Mouse (Mus musculus) small intestine, adult 2 months (tissue): ENCODE data around the gene Dusp19. TPM values are rescaled to one million over a fixed set of nuclear protein-coding genes. Genes with fewer than 3 reads are reported as not detected.

Experiments used
- H3K27ac ChIP-seq: fragments of 200-500 bp; 2 replicates; pipeline ENCODE4 v1.5.1; 2012; ENCODE audit warnings: low read depth, low read length, control low read depth, inconsistent platforms; ENCODE audit not compliant: insufficient read depth
- H3K27me3 ChIP-seq: fragments of 200-500 bp; 2 replicates; pipeline ENCODE4 v1.6.1; 2012; ENCODE audit warnings: mild to moderate bottlenecking, moderate library complexity, low read length, inconsistent platforms; ENCODE audit not compliant: control insufficient read depth, insufficient read depth
- H3K36me3 ChIP-seq: fragments of 200-500 bp; 2 replicates; pipeline ENCODE4 v1.6.1; 2012; ENCODE audit warnings: mild to moderate bottlenecking, low read length, control low read depth, inconsistent platforms; ENCODE audit not compliant: control insufficient read depth, insufficient read depth
- H3K4me1 ChIP-seq: fragments of 200-500 bp; 2 replicates; pipeline ENCODE4 v1.6.1; 2012; ENCODE audit warnings: low read length, inconsistent platforms, mixed read lengths; ENCODE audit not compliant: control insufficient read depth, insufficient read depth, insufficient read length
- H3K4me3 ChIP-seq: fragments of 200-500 bp; 2 replicates; pipeline ENCODE4 v1.5.1; 2012; ENCODE audit warnings: low read depth, mild to moderate bottlenecking, control low read depth, inconsistent platforms, low read length, moderate library complexity
- CTCF ChIP-seq: fragments of 200-500 bp; IDR thresholded peaks from 2 replicates; pipeline ENCODE4 v1.5.1; 2012; ENCODE audit warnings: low read depth, mild to moderate bottlenecking, control low read depth, inconsistent platforms, low read length, moderate library complexity, mixed read lengths; ENCODE audit not compliant: insufficient replicate concordance, insufficient read length; ENCODE audit errors: extremely low read depth
- POLR2A ChIP-seq: fragments of 200-500 bp; IDR thresholded peaks from 2 replicates; pipeline ENCODE4 v1.6.1; 2012; ENCODE audit warnings: low read depth, mild to moderate bottlenecking, control low read depth, inconsistent platforms, low read length, moderate library complexity
- WGBS: fragments of 180-500 bp; shearing (Covaris S2); methylation state at CpG from one replicate; pipeline ENCODE4 v1.1.7; 2018; 5-methylcytosine and 5-hydroxymethylcytosine counted together
- polyA plus RNA-seq: library from polyadenylated mRNA; depleted of rRNA; stranded (reverse); fragments of >200 nt; gene quantifications from 2 replicates; pipeline ENCODE4 v1.2.3, GENCODE M21; 2012

Dusp19 gene
- polyA plus RNA-seq, 1 experiment = 1.9 TPM

DNA sequence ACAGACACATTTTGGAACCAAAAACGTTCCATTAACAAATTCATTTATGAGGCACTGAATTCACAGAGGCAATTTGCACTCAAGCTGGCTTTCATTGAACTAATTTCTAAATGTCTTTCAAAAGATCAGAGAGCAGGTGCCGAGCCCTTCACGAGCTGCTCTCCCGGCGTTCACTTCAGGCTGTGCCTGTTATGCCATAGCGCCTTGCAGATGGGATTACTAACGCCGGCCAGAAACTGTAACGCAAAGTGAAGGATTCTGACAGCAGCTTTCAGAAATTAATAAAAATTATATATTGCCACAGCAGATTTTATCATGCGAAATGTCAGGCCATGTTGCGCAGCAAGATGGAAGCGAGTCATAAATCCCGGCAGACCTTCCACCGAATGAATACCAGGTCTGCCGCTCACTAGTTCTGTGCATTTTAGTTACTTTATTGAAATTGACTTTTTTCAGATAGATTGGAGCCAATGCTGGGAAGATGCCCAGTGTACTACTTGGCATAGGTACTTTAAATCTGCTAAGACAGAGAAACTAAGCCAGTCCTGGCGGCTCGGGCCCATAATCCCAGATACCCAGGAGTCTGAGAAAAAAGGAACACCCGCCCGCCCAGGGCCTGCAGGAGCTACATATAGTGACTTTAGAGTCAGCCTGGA is 12.9 kb upstream of the Dusp19 start:
- Histone ChIP-seq H3K4me3 (no peak overlapping the region), H3K27ac (no peak overlapping the region), H3K36me3 (no peaks in the 10 kb centered on the region), H3K27me3 (no peaks in the 10 kb centered on the region), H3K4me1 (no peaks in the 10 kb centered on the region)
- 94% methylated on average over 19 of the region's 19 CpGs for WGBS
- no peak for TF ChIP-seq POLR2A
- no peak for TF ChIP-seq CTCF

DNA sequence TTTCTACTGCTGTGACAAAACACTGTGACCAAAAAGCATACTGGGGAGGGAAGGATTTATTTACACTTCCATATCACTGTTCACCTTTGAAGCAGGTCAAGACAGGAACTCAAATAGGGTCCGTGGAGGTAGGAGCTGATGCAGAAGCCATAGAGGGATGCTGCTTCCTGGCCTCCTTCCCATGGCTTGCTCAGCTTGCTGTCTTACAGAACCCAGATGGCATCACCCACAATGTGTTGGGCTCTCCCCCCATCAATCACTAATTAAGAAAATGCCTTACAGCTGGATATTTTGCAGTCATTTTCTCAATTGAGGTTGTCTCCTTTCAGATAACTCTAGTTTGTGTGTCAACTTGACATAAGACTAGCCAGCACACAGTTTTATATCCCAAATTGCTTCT is 4.6 kb upstream of the Dusp19 start:
- Histone ChIP-seq H3K36me3 (no peaks in the 10 kb centered on the region), H3K27me3 (no peaks in the 10 kb centered on the region), H3K4me1 (no peaks in the 10 kb centered on the region), H3K4me3 (no peak overlapping the region), H3K27ac (no peak overlapping the region)
- WGBS = 41% methylated on average over 1 of the region's 1 CpGs
- TF ChIP-seq POLR2A (no peak), CTCF (no peak)

- Histone ChIP-seq H3K36me3 (no peaks in the 10 kb centered on the region), H3K27ac (no peak overlapping the region), H3K27me3 (no peaks in the 10 kb centered on the region), H3K4me3 (no peak overlapping the region), H3K4me1 (no peaks in the 10 kb centered on the region)
- no peak for TF ChIP-seq CTCF
- no peak for TF ChIP-seq POLR2A
- 36% methylated on average over 2 of the region's 2 CpGs for WGBS
Observed at GRCm38 (mm10) chr2:80612796-80613195, 4.0 kb upstream of the Dusp19 start.

GRCm38 (mm10) chr2:80618991-80619390 is 2.1 kb downstream of the Dusp19 start:
- peaks cover 4% of the 10 kb centered on the region; the same call in 1 of the 2 replicates for H3K36me3 ChIP-seq
- whole genome bisulfite sequencing = 88% methylated on average over 3 of the region's 3 CpGs
- no peaks in the 10 kb centered on the region for H3K4me1 ChIP-seq
- H3K4me3 ChIP-seq = no peak overlapping the region
- TF ChIP-seq CTCF (no peak), POLR2A (no peak)
- no peak overlapping the region for H3K27ac ChIP-seq
- no peaks in the 10 kb centered on the region for H3K27me3 ChIP-seq

DNA sequence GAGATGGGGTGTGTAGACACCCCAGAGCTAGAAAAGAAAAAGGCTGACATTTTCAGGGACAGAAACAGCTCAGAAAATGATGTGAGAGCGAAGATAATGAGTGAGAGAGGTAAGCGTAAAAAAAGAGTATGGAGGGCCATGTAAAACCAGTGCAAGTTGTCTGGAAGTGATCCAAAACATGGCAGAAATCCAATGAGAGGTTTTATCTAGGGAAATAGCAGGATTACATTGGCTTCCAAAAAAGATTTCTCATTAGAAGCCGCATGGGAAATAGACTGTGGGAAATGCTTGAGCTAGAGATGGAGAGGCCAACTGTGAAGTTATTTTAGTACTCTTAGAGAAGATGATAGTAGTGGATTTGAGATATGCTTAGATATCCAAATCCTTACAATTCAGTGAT is 5.1 kb downstream of the Dusp19 start:
- TF ChIP-seq POLR2A (no peak), CTCF (no peak)
- H3K27me3 ChIP-seq = no peaks in the 10 kb centered on the region
- no peak overlapping the region for H3K4me3 ChIP-seq
- H3K36me3 ChIP-seq = peaks cover 12% of the 10 kb centered on the region; the same call in 1 of the 2 replicates
- no peak overlapping the region for H3K27ac ChIP-seq
- H3K4me1 ChIP-seq = no peaks in the 10 kb centered on the region
- 89% methylated on average over 3 of the region's 3 CpGs for WGBS

DNA sequence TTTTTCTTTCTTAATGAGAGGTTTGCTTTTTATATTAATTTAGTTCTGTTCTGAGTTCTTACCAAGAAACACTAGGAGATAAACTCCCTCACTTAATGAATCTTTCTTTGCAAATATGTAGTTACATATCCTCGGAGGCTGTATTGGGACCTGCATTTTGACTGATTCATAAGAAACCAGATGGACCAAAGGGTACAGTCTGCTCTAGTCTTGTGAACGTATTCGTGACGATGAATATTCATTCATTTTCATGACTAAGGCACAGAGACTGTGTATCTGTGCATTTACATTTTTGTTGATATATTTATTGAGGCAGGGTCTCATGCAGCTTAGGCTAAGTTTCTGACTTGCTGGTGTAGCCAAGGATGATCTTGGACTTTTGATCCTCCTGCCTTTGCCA is 7.7 kb downstream of the Dusp19 start:
- WGBS = 97% methylated on average over 4 of the region's 4 CpGs
- no peaks in the 10 kb centered on the region for H3K4me1 ChIP-seq
- no peak overlapping the region for H3K27ac ChIP-seq

DNA sequence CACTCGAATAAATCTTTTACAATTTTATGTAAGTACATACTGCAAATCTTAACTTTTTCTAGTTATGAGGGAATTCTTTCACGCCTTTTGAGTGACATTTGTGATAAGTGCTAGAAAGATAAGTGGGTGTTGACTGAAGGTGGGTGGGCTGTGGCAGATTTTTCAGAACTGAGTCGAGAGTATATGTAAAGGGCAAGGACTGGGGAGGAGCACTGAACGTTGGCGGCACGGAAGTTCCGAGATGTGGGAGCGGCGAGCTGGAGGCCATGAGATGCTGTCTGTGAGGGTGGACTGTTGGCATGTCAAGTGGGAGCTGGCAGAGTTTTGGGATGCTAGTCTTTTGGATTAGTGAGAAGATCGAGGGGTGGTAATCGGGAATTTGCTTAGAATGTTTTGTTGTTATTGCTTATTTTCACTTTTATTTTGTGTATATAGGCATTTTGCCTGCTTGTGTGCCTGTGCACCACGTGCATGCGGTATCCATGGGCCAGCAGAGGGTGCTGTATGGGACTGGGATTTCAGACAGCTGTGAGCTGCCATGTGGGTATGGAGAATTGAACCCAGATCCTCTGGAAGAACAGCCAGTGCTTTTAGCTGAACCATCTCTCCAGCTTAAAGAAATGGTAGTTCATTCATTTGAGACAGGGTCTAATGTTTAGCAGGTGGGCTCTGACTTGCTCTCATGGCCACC is 15.6 kb downstream of the Dusp19 start:
- no peak overlapping the region for H3K27ac ChIP-seq
- 91% methylated on average over 13 of the region's 13 CpGs for WGBS
- H3K4me1 ChIP-seq = no peaks in the 10 kb centered on the region
- H3K4me3 ChIP-seq = no peak overlapping the region
- H3K36me3 ChIP-seq = 0 out of 2 replicates have a peak, but pooled peaks cover 3% of the 10 kb centered on the region
- TF ChIP-seq POLR2A (no peak), CTCF (no peak)
- H3K27me3 ChIP-seq = no peaks in the 10 kb centered on the region

More for the DNA sequence above, 7.7 kb downstream of the Dusp19 start:
- Histone ChIP-seq H3K36me3 (peaks cover 12% of the 10 kb centered on the region; the same call in 1 of the 2 replicates), H3K27me3 (no peaks in the 10 kb centered on the region), H3K4me3 (no peak overlapping the region)
- TF ChIP-seq CTCF (no peak), POLR2A (no peak)
